Mouse (Mus musculus) ES-E14 (cell line): ENCODE measurements at regions not wholly inside any gene's neighbourhood (a gene's known extent, or its start where the extent isn't known, plus 50 kb on each side); places are given as distances from the start of the nearest gene placed in this dataset.

Experiments
- DNase-seq: peaks from one replicate; pipeline ENCODE4 v3.0.0-alpha.2; 2013; ENCODE audit warnings: low read depth, low spot score
- H3K27ac ChIP-seq: 2 replicates; pipeline ENCODE4 v1.5.1; 2012; ENCODE audit warnings: low read depth, mild to moderate bottlenecking, low read length, moderate library complexity, mixed read lengths; ENCODE audit not compliant: poor library complexity, insufficient read depth, severe bottlenecking
- H3K36me3 ChIP-seq: 2 replicates; pipeline ENCODE4 v1.6.1; 2012; ENCODE audit warnings: mild to moderate bottlenecking, low read length, moderate library complexity, mixed read lengths; ENCODE audit not compliant: control insufficient read depth, poor library complexity, insufficient read depth, severe bottlenecking
- H3K4me1 ChIP-seq, 2 experiments: fragments of 150-350 bp in 1 of 2; sonication (generic) in 1 of 2; 2 replicates each; pipeline ENCODE4 v1.6.1; 2012; ENCODE audit warnings: low read length in 2 of 2, mild to moderate bottlenecking in 1 of 2, mixed read lengths in 1 of 2; ENCODE audit not compliant: control insufficient read depth in 2 of 2, insufficient read depth in 2 of 2, poor library complexity in 1 of 2
- H3K4me3 ChIP-seq, 2 experiments: fragments of 150-350 bp in 1 of 2; sonication (generic) in 1 of 2; 2 replicates each; pipeline ENCODE4 v1.5.1; 2012; ENCODE audit warnings: low read length in 2 of 2, low read depth in 1 of 2, mild to moderate bottlenecking in 1 of 2, mixed read lengths in 1 of 2; ENCODE audit not compliant: insufficient read depth in 1 of 2, poor library complexity in 1 of 2, severe bottlenecking in 1 of 2
- H3K9ac ChIP-seq: 2 replicates; pipeline ENCODE4 v1.6.1; 2012; ENCODE audit warnings: low read depth, mild to moderate bottlenecking, low read length, mixed read lengths; ENCODE audit not compliant: poor library complexity, insufficient read depth, severe bottlenecking
- H3K9me3 ChIP-seq: fragments of 150-350 bp; sonication (generic); 2 replicates; pipeline ENCODE4 v1.6.1; 2012; ENCODE audit warnings: low read depth, mild to moderate bottlenecking, low read length; ENCODE audit not compliant: control insufficient read depth, insufficient read depth
- CHD2 ChIP-seq: IDR thresholded peaks from 2 replicates; pipeline ENCODE4 v1.6.1; 2014; ENCODE audit warnings: mild to moderate bottlenecking, low read depth, low read length, inconsistent platforms
- HCFC1 ChIP-seq: IDR thresholded peaks from 2 replicates; pipeline ENCODE4 v1.6.1; 2012; ENCODE audit warnings: low read length, inconsistent platforms, borderline replicate concordance; ENCODE audit not compliant: insufficient read depth
- MAFK ChIP-seq: IDR thresholded peaks from 2 replicates; pipeline ENCODE4 v1.6.1; 2014; ENCODE audit warnings: mild to moderate bottlenecking, low read depth, low read length, inconsistent platforms; ENCODE audit not compliant: insufficient read depth
- ZC3H11A ChIP-seq: IDR thresholded peaks from 2 replicates; pipeline ENCODE4 v1.6.1; 2012; ENCODE audit warnings: low read depth, mild to moderate bottlenecking, inconsistent platforms, low read length, borderline replicate concordance
- ZNF384 ChIP-seq: IDR thresholded peaks from 2 replicates; pipeline ENCODE4 v1.6.1; 2012; ENCODE audit warnings: low read depth, low read length, inconsistent platforms
- in situ Hi-C, 2 experiments: fragments of 600-800 bp; cut with MboI; formaldehyde crosslinking; loops; one replicate each; pipeline ENCODE4 v1.15.1; 2025; ENCODE audit warnings: low sequenced_read_pairs in 2 of 2, inconsistent platforms in 1 of 2; ENCODE audit not compliant: unreplicated experiment in 2 of 2

GRCm38 (mm10) chr17:47295315-47296011 is 73.2 kb upstream of the Mrps10 start:
- Histone ChIP-seq H3K9ac (no peak overlapping the region), H3K27ac (no peak overlapping the region), H3K4me1 (peaks cover 0 to 4% of the 10 kb centered on the region in 2 experiments; a peak in 1 of 4 replicates), H3K4me3 (no peak overlapping the region), H3K36me3 (no peaks in the 10 kb centered on the region), H3K9me3 (no peaks in the 10 kb centered on the region)
- no peak for DNase-seq
- TF ChIP-seq ZC3H11A (no peak), MAFK (no peak), ZNF384 (no peak), CHD2 (no peak), HCFC1 (no peak)
- in situ Hi-C loops: no loop called here

GRCm38 (mm10) chr17:47294091-47294534 is 74.6 kb upstream of the Mrps10 start:
- H3K4me3 ChIP-seq: no peak overlapping the region
- no peak overlapping the region for H3K9ac ChIP-seq
- H3K36me3 ChIP-seq: no peaks in the 10 kb centered on the region
- peaks cover 0 to 4% of the 10 kb centered on the region in 2 experiments; a peak in 1 of 4 replicates for H3K4me1 ChIP-seq
- H3K27ac ChIP-seq: no peak overlapping the region; the same call in 1 of the 2 replicates
- no peaks in the 10 kb centered on the region for H3K9me3 ChIP-seq
- TF ChIP-seq CHD2 (no peak), ZNF384 (no peak), MAFK (no peak), ZC3H11A (no peak), HCFC1 (no peak)
- in situ Hi-C loops: no loop called here
- DNase-seq: no peak

- Histone ChIP-seq H3K4me1 (peaks cover 0 to 4% of the 10 kb centered on the region in 2 experiments; a peak in 1 of 4 replicates), H3K9me3 (no peaks in the 10 kb centered on the region), H3K4me3 (no peak overlapping the region), H3K36me3 (no peaks in the 10 kb centered on the region), H3K9ac (no peak overlapping the region), H3K27ac (no peak overlapping the region)
- no peak for DNase-seq
- in situ Hi-C loops: no loop called here
- TF ChIP-seq MAFK (no peak), ZNF384 (no peak), ZC3H11A (no peak), CHD2 (no peak), HCFC1 (no peak)
These were observed 75.5 kb upstream of the Mrps10 start for GRCm38 (mm10) chr17:47293178-47293577.

GRCm38 (mm10) chr17:47291558-47291957 is 77.1 kb upstream of the Mrps10 start:
- in situ Hi-C loops: no loop called here

GRCm38 (mm10) chr17:47285616-47286015 is 83.1 kb upstream of the Mrps10 start:
- in situ Hi-C loops: no loop called here
- Histone ChIP-seq H3K4me1 (peaks cover 0 to 3% of the 10 kb centered on the region in 2 experiments; a peak in 1 of 4 replicates), H3K36me3 (peaks cover 7% of the 10 kb centered on the region; the same call in 1 of the 2 replicates), H3K9me3 (no peaks in the 10 kb centered on the region), H3K4me3 (no peak overlapping the region), H3K9ac (no peak overlapping the region), H3K27ac (no peak overlapping the region; the same call in 1 of the 2 replicates)
- no peak for DNase-seq
- TF ChIP-seq ZC3H11A (no peak), MAFK (no peak), CHD2 (no peak), HCFC1 (no peak), ZNF384 (no peak)

More at GRCm38 (mm10) chr17:47291558-47291957, 77.1 kb upstream of the Mrps10 start:
- no peak for DNase-seq
- Histone ChIP-seq H3K4me3 (no peak overlapping the region), H3K36me3 (peaks cover 6% of the 10 kb centered on the region; the same call in 1 of the 2 replicates), H3K4me1 (peaks cover 0 to 4% of the 10 kb centered on the region in 2 experiments; a peak in 1 of 4 replicates), H3K9ac (no peak overlapping the region), H3K9me3 (no peaks in the 10 kb centered on the region), H3K27ac (no peak overlapping the region)
- no peak for TF ChIP-seq HCFC1
- no peak for TF ChIP-seq ZNF384
- TF ChIP-seq CHD2: no peak
